Mouse (Mus musculus): ENCODE results near the gene Cdpf1.
"Not testable (repeated sequence)": the region's sequence is repeated elsewhere in the genome, so short reads cannot be mapped to it uniquely, and the experiment has no call there.

Gene Cdpf1

GRCm38 (mm10) chr15:85809091-85809490 lies 2.4 kb downstream of the Cdpf1 start:
- in situ Hi-C loops (cut with MboI, MseI): no loop called here

- in situ Hi-C loops (cut with MboI, MseI): no loop called here
These were observed 3.1 kb downstream of the Cdpf1 start for GRCm38 (mm10) chr15:85808434-85808833.

- in situ Hi-C loops (cut with MboI, MseI): no loop called here
These were observed 3.5 kb downstream of the Cdpf1 start for GRCm38 (mm10) chr15:85808031-85808430.

- in situ Hi-C loops (cut with MboI, MseI): no loop called here
These were observed 4.1 kb downstream of the Cdpf1 start for GRCm38 (mm10) chr15:85807404-85807803.

GRCm38 (mm10) chr15:85806886-85807285 lies 4.6 kb downstream of the Cdpf1 start:
- in situ Hi-C loops (cut with MboI, MseI): no loop called here

- in situ Hi-C loops (cut with MboI, MseI): no loop called here
These were observed 8.6 kb downstream of the Cdpf1 start for GRCm38 (mm10) chr15:85802931-85803330.

GRCm38 (mm10) chr15:85798676-85799075 lies 12.8 kb downstream of the Cdpf1 start:
- in situ Hi-C loops (cut with MboI, MseI): no loop called here

- in situ Hi-C loops (cut with MboI, MseI): no loop called here
These were observed 16.0 kb downstream of the Cdpf1 start for GRCm38 (mm10) chr15:85795516-85795915.

GRCm38 (mm10) chr15:85792819-85793218 lies 18.7 kb downstream of the Cdpf1 start:
- in situ Hi-C loops (cut with MboI, MseI): no loop called here

GRCm38 (mm10) chr15:85791449-85791848 lies 20.0 kb downstream of the Cdpf1 start:
- in situ Hi-C loops (cut with MboI, MseI): no loop called here

GRCm38 (mm10) chr15:85788633-85789032 lies 22.9 kb downstream of the Cdpf1 start:
- in situ Hi-C loops (cut with MboI, MseI): no loop called here

- in situ Hi-C loops (cut with MboI, MseI): no loop called here
These were observed 23.4 kb downstream of the Cdpf1 start for GRCm38 (mm10) chr15:85788051-85788450.

GRCm38 (mm10) chr15:85787482-85787881 lies 24.0 kb downstream of the Cdpf1 start:
- in situ Hi-C loops (cut with MboI, MseI): no loop called here

GRCm38 (mm10) chr15:85786711-85787110 lies 24.8 kb downstream of the Cdpf1 start:
- in situ Hi-C loops (cut with MboI, MseI): no loop called here

GRCm38 (mm10) chr15:85784341-85784740 lies 27.2 kb downstream of the Cdpf1 start:
- in situ Hi-C loops (cut with MboI, MseI): no loop called here

- in situ Hi-C loops (cut with MboI, MseI): no loop called here
These were observed 28.4 kb downstream of the Cdpf1 start for GRCm38 (mm10) chr15:85783146-85783545.

- in situ Hi-C loops (cut with MboI, MseI): not testable (repeated sequence)
These were observed 32.6 kb downstream of the Cdpf1 start for GRCm38 (mm10) chr15:85778891-85779290.

GRCm38 (mm10) chr15:85776771-85777170 lies 34.7 kb downstream of the Cdpf1 start:
- in situ Hi-C loops (cut with MboI, MseI): no loop called here

- in situ Hi-C loops (cut with MboI, MseI): no loop called here
These were observed 35.3 kb downstream of the Cdpf1 start for GRCm38 (mm10) chr15:85776241-85776640.

GRCm38 (mm10) chr15:85775001-85775400 lies 36.5 kb downstream of the Cdpf1 start:
- in situ Hi-C loops (cut with MboI, MseI): no loop called here

- in situ Hi-C loops (cut with MboI, MseI): no loop called here
These were observed 37.1 kb downstream of the Cdpf1 start for GRCm38 (mm10) chr15:85774419-85774818.

GRCm38 (mm10) chr15:85772146-85772740 lies 39.3 kb downstream of the Cdpf1 start:
- in situ Hi-C loops (cut with MboI, MseI): no loop called here

GRCm38 (mm10) chr15:85771306-85772121 lies 40.0 kb downstream of the Cdpf1 start:
- in situ Hi-C loops (cut with MboI, MseI): no loop called here
